Comparison of ENCODE assay signal across 26 mouse cellular contexts in genomic region chr2:131242180-131242579, GRCm38 (mm10). TPM values are rescaled to one million over a fixed set of nuclear protein-coding genes. Genes with fewer than 3 reads are reported as not detected.
DNase-seq lines count a peak whose midpoint lies in the region; ATAC-seq lines count a peak whose summit lies in the region.
"Had no signal": no experiment of that assay in that cellular context is flagged by ENCODE, and none has a peak within 500 bp of the region (broad histone marks: within the 10 kb centered on the region; RNA-seq: fewer than 3 reads in every experiment).

No protein-coding gene starts in this region.

- peaks cover 66% of the 10 kb centered on the region for H3K4me1 ChIP-seq in liver, embryonic 12.5 days
- H3K4me1 ChIP-seq in liver, embryonic 13.5 days (replicated peaks), result peaks cover 66% of the 10 kb centered on the region
- H3K4me1 ChIP-seq in liver, embryonic 16.5 days (ENCODE audit: control insufficient read depth, low read depth, low read length), result peaks cover 20% of the 10 kb centered on the region
- H3K4me1 ChIP-seq in hindbrain, embryonic 11.5 days (replicated peaks; ENCODE audit: control insufficient read depth, insufficient read depth, low read length), result no peaks in the 10 kb centered on the region
- H3K4me1 ChIP-seq: embryonic facial prominence, embryonic 12.5 days; embryonic facial prominence, embryonic 15.5 days; heart, embryonic 10.5 days; heart, embryonic 13.5 days; hindbrain, embryonic 12.5 days; hindbrain, embryonic 15.5 days had no signal

- no peaks in the 10 kb centered on the region for H3K27me3 ChIP-seq in liver, embryonic 12.5 days (replicated peaks)
- H3K27me3 ChIP-seq in liver, embryonic 13.5 days, result no peaks in the 10 kb centered on the region
- no peaks in the 10 kb centered on the region for H3K27me3 ChIP-seq in liver, embryonic 16.5 days (ENCODE audit: control insufficient read depth, insufficient read depth, low read depth, low read length)
- no peaks in the 10 kb centered on the region for H3K27me3 ChIP-seq in hindbrain, embryonic 11.5 days (ENCODE audit: control insufficient read depth, insufficient read depth, low read length)
- H3K27me3 ChIP-seq: CH12.LX; embryonic facial prominence, embryonic 12.5 days; embryonic facial prominence, embryonic 15.5 days; heart, embryonic 13.5 days; hindbrain, embryonic 12.5 days; hindbrain, embryonic 15.5 days had no signal

- no peak for DNase-seq in liver
- DNase-seq in liver, embryonic 13.5 days, result no peak
- no peak for DNase-seq in hindbrain, embryonic 11.5 days (ENCODE audit: low spot score)
- no peak for DNase-seq in right cerebral cortex, adult 18-20 months
- DNase-seq: adrenal gland, adult 2 months; adrenal gland, postnatal 14 days; B cell, adult 2 months; cerebellum, adult 11 months; cerebellum, adult 2 months; cerebellum, adult 9-11 months; cerebellum, postnatal 25 days; gastrocnemius, postnatal 25 days; heart, adult 2 months; heart, postnatal 14 days; heart, postnatal 4 days had no signal

- H3K36me3 ChIP-seq in liver, embryonic 12.5 days, result peaks cover 100% of the 10 kb centered on the region
- H3K36me3 ChIP-seq in liver, embryonic 13.5 days, result peaks cover 94% of the 10 kb centered on the region
- H3K36me3 ChIP-seq in liver, embryonic 16.5 days (ENCODE audit: control insufficient read depth, insufficient read depth), result peaks cover 68% of the 10 kb centered on the region
- no peaks in the 10 kb centered on the region for H3K36me3 ChIP-seq in hindbrain, embryonic 11.5 days (ENCODE audit: control insufficient read depth, insufficient read depth, low read length)
- H3K36me3 ChIP-seq: hindbrain, embryonic 15.5 days had no signal

- no peaks in the 10 kb centered on the region for H3K9me3 ChIP-seq in liver, embryonic 12.5 days (replicated peaks)
- no peaks in the 10 kb centered on the region for H3K9me3 ChIP-seq in liver, embryonic 13.5 days (replicated peaks)
- no peaks in the 10 kb centered on the region for H3K9me3 ChIP-seq in liver, embryonic 16.5 days (replicated peaks; ENCODE audit: control insufficient read depth, low read length)
- H3K9me3 ChIP-seq in hindbrain, embryonic 11.5 days (ENCODE audit: control insufficient read depth, low read length), result no peaks in the 10 kb centered on the region
- H3K9me3 ChIP-seq: embryonic facial prominence, embryonic 12.5 days; embryonic facial prominence, embryonic 15.5 days; G1E; heart, embryonic 10.5 days; heart, embryonic 13.5 days; hindbrain, embryonic 12.5 days; hindbrain, embryonic 15.5 days had no signal

- H3K9ac ChIP-seq in liver, embryonic 12.5 days, result peak overlapping the region; percentile 6; the same call in 1 of the 2 replicates
- peak overlapping the region; percentile 14; the same call in 1 of the 2 replicates for H3K9ac ChIP-seq in liver, embryonic 13.5 days
- no peak overlapping the region for H3K9ac ChIP-seq in liver, embryonic 16.5 days (ENCODE audit: low read depth, low read length)
- no peak overlapping the region for H3K9ac ChIP-seq in hindbrain, embryonic 11.5 days (ENCODE audit: low read depth, low read length)
- H3K9ac ChIP-seq: embryonic facial prominence, embryonic 12.5 days; embryonic facial prominence, embryonic 15.5 days; heart, embryonic 13.5 days; hindbrain, embryonic 12.5 days; hindbrain, embryonic 15.5 days had no signal

- no peak overlapping the region for H3K4me3 ChIP-seq in liver, embryonic 12.5 days
- H3K4me3 ChIP-seq in liver, embryonic 13.5 days (replicated peaks), result no peak overlapping the region
- H3K4me3 ChIP-seq in liver, embryonic 16.5 days (ENCODE audit: low read depth, low read length), result no peak overlapping the region
- no peak overlapping the region for H3K4me3 ChIP-seq in hindbrain, embryonic 11.5 days (ENCODE audit: low read depth, low read length)
- H3K4me3 ChIP-seq: embryonic facial prominence, embryonic 12.5 days; embryonic facial prominence, embryonic 15.5 days; heart, adult 2 months; heart, embryonic 10.5 days; heart, embryonic 13.5 days; hindbrain, embryonic 12.5 days; hindbrain, embryonic 15.5 days had no signal

- H3K4me2 ChIP-seq in liver, embryonic 12.5 days, result no peak overlapping the region
- H3K4me2 ChIP-seq in liver, embryonic 13.5 days, result no peak overlapping the region
- no peak overlapping the region for H3K4me2 ChIP-seq in liver, embryonic 16.5 days (ENCODE audit: low read depth, low read length)
- H3K4me2 ChIP-seq in hindbrain, embryonic 11.5 days (replicated peaks; ENCODE audit: low read depth, low read length), result no peak overlapping the region
- H3K4me2 ChIP-seq: embryonic facial prominence, embryonic 12.5 days; embryonic facial prominence, embryonic 15.5 days; heart, embryonic 13.5 days; hindbrain, embryonic 12.5 days; hindbrain, embryonic 15.5 days had no signal

- peak overlapping the region; percentile 55 for H3K27ac ChIP-seq in liver, embryonic 12.5 days
- H3K27ac ChIP-seq in liver, embryonic 13.5 days, result peak overlapping the region; percentile 69
- 0 out of 2 replicates have a peak overlapping the region, but pooled peaks have one; percentile 18 for H3K27ac ChIP-seq in liver, embryonic 16.5 days (ENCODE audit: low read length)
- H3K27ac ChIP-seq in hindbrain, embryonic 11.5 days (ENCODE audit: low read depth, low read length), result no peak overlapping the region
- H3K27ac ChIP-seq: embryonic facial prominence, embryonic 12.5 days; embryonic facial prominence, embryonic 15.5 days; heart, adult 2 months; heart, embryonic 10.5 days; heart, embryonic 13.5 days; hindbrain, embryonic 12.5 days; hindbrain, embryonic 15.5 days had no signal

- ATAC-seq in liver, embryonic 12.5 days, result no peak
- ATAC-seq in liver, embryonic 13.5 days (ENCODE audit: low read depth), result peak; percentile 29; the same call in 1 of the 2 replicates
- no peak for ATAC-seq in liver, embryonic 16.5 days (ENCODE audit: low read depth)
- no peak for ATAC-seq in hindbrain, embryonic 11.5 days (ENCODE audit: low FRiP score)
- ATAC-seq: forebrain, embryonic 14.5 days had no signal

RNA-seq across cellular contexts. Expression of gene Mavs, which starts 8.3 kb away (rescaled TPM):
- 31.8 and 33.3 TPM in 2 replicates for polyA plus RNA-seq in liver, embryonic 12.5 days (2016; fragmentation: Nextera tagmentation; extraction: Ambion mirVana)
- polyA plus RNA-seq in liver, embryonic 13.5 days (2015; fragmentation: Nextera tagmentation; extraction: Ambion mirVana), result 27.1 and 31.1 TPM in 2 replicates
- polyA plus RNA-seq in liver, embryonic 16.5 days (2015; fragmentation: Nextera tagmentation; extraction: Ambion mirVana), result 29.1 and 32.0 TPM in 2 replicates
- 8.7 and 10.7 TPM in 2 replicates for polyA plus RNA-seq in hindbrain, embryonic 11.5 days (2014; fragmentation: Nextera tagmentation; extraction: Ambion mirVana)

RNA-seq across cellular contexts. Expression of gene Pank2, which starts 20.1 kb away (rescaled TPM):
- 42.0 and 44.8 TPM in 2 replicates for polyA plus RNA-seq in liver, embryonic 12.5 days (2016; fragmentation: Nextera tagmentation; extraction: Ambion mirVana)
- 21.9 and 27.8 TPM in 2 replicates for polyA plus RNA-seq in liver, embryonic 13.5 days (2015; fragmentation: Nextera tagmentation; extraction: Ambion mirVana)
- 15.6 and 16.9 TPM in 2 replicates for polyA plus RNA-seq in liver, embryonic 16.5 days (2015; fragmentation: Nextera tagmentation; extraction: Ambion mirVana)
- 49.6 and 58.0 TPM in 2 replicates for polyA plus RNA-seq in hindbrain, embryonic 11.5 days (2014; fragmentation: Nextera tagmentation; extraction: Ambion mirVana)

RNA-seq across cellular contexts. Expression of gene Ap5s1, which starts 35.3 kb away (rescaled TPM):
- polyA plus RNA-seq in liver, embryonic 12.5 days (2016; fragmentation: Nextera tagmentation; extraction: Ambion mirVana), result 16.4 and 17.0 TPM in 2 replicates
- polyA plus RNA-seq in liver, embryonic 13.5 days (2015; fragmentation: Nextera tagmentation; extraction: Ambion mirVana), result 18.1 and 19.7 TPM in 2 replicates
- 16.4 and 18.4 TPM in 2 replicates for polyA plus RNA-seq in liver, embryonic 16.5 days (2015; fragmentation: Nextera tagmentation; extraction: Ambion mirVana)
- 23.9 and 25.2 TPM in 2 replicates for polyA plus RNA-seq in hindbrain, embryonic 11.5 days (2014; fragmentation: Nextera tagmentation; extraction: Ambion mirVana)

RNA-seq across cellular contexts. Expression of gene Spef1, which starts 55.1 kb away (rescaled TPM):
- 1.0 and 1.1 TPM in 2 replicates for polyA plus RNA-seq in liver, embryonic 12.5 days (2016; fragmentation: Nextera tagmentation; extraction: Ambion mirVana)
- polyA plus RNA-seq in liver, embryonic 13.5 days (2015; fragmentation: Nextera tagmentation; extraction: Ambion mirVana), result 1.1 and 1.2 TPM in 2 replicates
- polyA plus RNA-seq in liver, embryonic 16.5 days (2015; fragmentation: Nextera tagmentation; extraction: Ambion mirVana), result 1.1 and 1.2 TPM in 2 replicates
- 7.7 and 9.4 TPM in 2 replicates for polyA plus RNA-seq in hindbrain, embryonic 11.5 days (2014; fragmentation: Nextera tagmentation; extraction: Ambion mirVana)

RNA-seq across cellular contexts. Expression of gene Cdc25b, which starts 55.4 kb away (rescaled TPM):
- 172 and 182 TPM in 2 replicates for polyA plus RNA-seq in liver, embryonic 12.5 days (2016; fragmentation: Nextera tagmentation; extraction: Ambion mirVana)
- polyA plus RNA-seq in liver, embryonic 13.5 days (2015; fragmentation: Nextera tagmentation; extraction: Ambion mirVana), result 171 and 201 TPM in 2 replicates
- 255 and 284 TPM in 2 replicates for polyA plus RNA-seq in liver, embryonic 16.5 days (2015; fragmentation: Nextera tagmentation; extraction: Ambion mirVana)
- polyA plus RNA-seq in hindbrain, embryonic 11.5 days (2014; fragmentation: Nextera tagmentation; extraction: Ambion mirVana), result 102 and 106 TPM in 2 replicates

Comparison
In these comparisons a context has a peak if more than half of its experiments do, and no peak if none do; other contexts are left out.
1. H3K9ac ChIP-seq: peak in liver, embryonic 12.5 days (single experiment) and liver, embryonic 13.5 days (single experiment); none in liver, embryonic 16.5 days (single experiment) and hindbrain, embryonic 11.5 days (single experiment).